Mouse (Mus musculus) heart, embryonic 14.5 days (tissue): ENCODE results near the gene Plxdc1. TPM values are rescaled to one million over a fixed set of nuclear protein-coding genes. Genes with fewer than 3 reads are reported as not detected.
"Not testable (repeated sequence)": the region's sequence is repeated elsewhere in the genome, so short reads cannot be mapped to it uniquely, and the experiment has no call there.

Source experiments
- ATAC-seq: fragments of 200-750 bp; cut with Nextera tagmentation; 2 replicates; pipeline ENCODE4 v1.8.0; 2017; ENCODE audit warnings: low read depth, moderate TSS enrichment; ENCODE audit not compliant: insufficient number of reproducible peaks, insufficient read depth, low FRiP score
- H3K27ac ChIP-seq, 2 experiments: fragments of 200-500 bp in 1 of 2; fragments of 300-500 bp in 1 of 2; sonication (generic) in 1 of 2; replicated peaks in 1 of 2; 2 replicates each; pipeline ENCODE4 v1.5.1; 2012 to 2014; ENCODE audit warnings: low read depth in 2 of 2, low read length in 2 of 2, control low read depth in 1 of 2, mild to moderate bottlenecking in 1 of 2, mixed read lengths in 1 of 2; ENCODE audit not compliant: control insufficient read depth in 1 of 2, insufficient read depth in 1 of 2
- H3K27me3 ChIP-seq: fragments of 300-500 bp; sonication (generic); 2 replicates; pipeline ENCODE4 v1.6.1; 2014; ENCODE audit warnings: mild to moderate bottlenecking, low read length, control low read depth; ENCODE audit not compliant: control insufficient read depth, insufficient read depth
- H3K36me3 ChIP-seq: fragments of 300-500 bp; sonication (generic); 2 replicates; pipeline ENCODE4 v1.6.1; 2014; ENCODE audit warnings: mild to moderate bottlenecking, control low read depth, low read length, mixed read lengths; ENCODE audit not compliant: control insufficient read depth, insufficient read depth
- H3K4me1 ChIP-seq, 2 experiments: fragments of 200-500 bp in 1 of 2; fragments of 300-500 bp in 1 of 2; sonication (generic) in 1 of 2; 2 replicates each; pipeline ENCODE4 v1.6.1; 2012 to 2014; ENCODE audit warnings: low read length in 2 of 2, control low read depth in 1 of 2, mixed read lengths in 1 of 2; ENCODE audit not compliant: control insufficient read depth in 2 of 2, insufficient read depth in 2 of 2
- H3K4me2 ChIP-seq: fragments of 300-500 bp; sonication (generic); 2 replicates; pipeline ENCODE4 v1.6.1; 2014; ENCODE audit warnings: mild to moderate bottlenecking, low read length
- H3K4me3 ChIP-seq, 2 experiments: fragments of 200-500 bp in 1 of 2; fragments of 300-500 bp in 1 of 2; sonication (generic) in 1 of 2; 2 replicates each; pipeline ENCODE4 v1.5.1; 2012 to 2014; ENCODE audit warnings: low read length in 2 of 2, mild to moderate bottlenecking in 2 of 2, control low read depth in 1 of 2, low read depth in 1 of 2, moderate library complexity in 1 of 2; ENCODE audit not compliant: control insufficient read depth in 1 of 2, insufficient read depth in 1 of 2
- H3K9ac ChIP-seq: fragments of 300-500 bp; sonication (generic); 2 replicates; pipeline ENCODE4 v1.6.1; 2014; ENCODE audit warnings: mild to moderate bottlenecking, low read length
- H3K9me3 ChIP-seq: fragments of 300-500 bp; sonication (generic); 2 replicates; pipeline ENCODE4 v1.6.1; 2016; ENCODE audit warnings: low read length, control low read depth; ENCODE audit not compliant: control insufficient read depth
- WGBS: fragments of 180-500 bp; shearing (Covaris S2); extraction: QIAGEN DNeasy Blood & Tissue Kit; methylation state at CpG from one replicate; pipeline ENCODE4 v1.1.7; 2014; 5-methylcytosine and 5-hydroxymethylcytosine counted together
- polyA plus RNA-seq: library from polyadenylated mRNA; unstranded; fragments of >200 nt; fragmentation: Nextera tagmentation; extraction: Ambion mirVana; gene quantifications from 2 replicates; pipeline ENCODE4 v1.2.1, GENCODE M21; 2014

The Plxdc1 gene
- polyA plus RNA-seq, 1 experiment from 2014 or later: 0.66 TPM

DNA sequence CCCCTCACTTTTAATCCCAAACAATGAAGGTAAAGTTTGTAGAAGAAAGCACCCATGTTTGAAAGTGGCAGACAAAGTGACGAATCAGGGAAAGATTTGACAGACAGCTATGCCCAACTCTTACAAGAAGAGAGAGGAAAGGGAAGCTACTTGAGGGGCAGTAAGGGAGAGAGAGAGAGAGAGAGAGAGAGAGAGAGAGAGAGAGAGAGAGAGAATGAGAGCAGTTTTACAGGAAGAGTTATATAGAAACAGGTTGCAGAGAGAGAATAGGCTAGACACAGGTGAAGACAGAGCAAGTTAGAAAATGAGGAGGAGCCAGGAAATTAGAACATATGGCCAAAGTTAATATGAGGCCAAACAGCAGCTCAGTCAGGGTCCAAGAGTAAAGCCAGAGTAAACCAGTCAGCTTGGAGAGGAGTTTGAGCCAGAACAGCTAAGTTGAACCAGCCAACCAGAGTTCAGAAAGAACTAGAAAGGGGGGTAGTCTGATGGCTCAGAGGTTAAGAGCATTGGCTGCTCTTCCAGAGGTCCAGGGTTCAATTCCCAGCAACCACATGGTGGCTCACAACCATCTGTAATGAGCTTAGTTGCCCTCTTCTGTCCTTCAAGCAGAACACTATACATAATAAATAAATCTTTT, 33.8 kb downstream of the Plxdc1 start:
- Histone ChIP-seq H3K36me3 (no peaks in the 10 kb centered on the region), H3K9ac (no peak overlapping the region), H3K4me1 (peaks cover 8 to 10% of the 10 kb centered on the region in 2 experiments), H3K4me3 (no peak overlapping the region), H3K27me3 (no peaks in the 10 kb centered on the region; the same call in 1 of the 2 replicates), H3K9me3 (no peaks in the 10 kb centered on the region), H3K4me2 (no peak overlapping the region), H3K27ac (no peak overlapping the region)
- ATAC-seq: no peak
- 87% methylated on average over 1 of the region's 1 CpGs for WGBS

DNA sequence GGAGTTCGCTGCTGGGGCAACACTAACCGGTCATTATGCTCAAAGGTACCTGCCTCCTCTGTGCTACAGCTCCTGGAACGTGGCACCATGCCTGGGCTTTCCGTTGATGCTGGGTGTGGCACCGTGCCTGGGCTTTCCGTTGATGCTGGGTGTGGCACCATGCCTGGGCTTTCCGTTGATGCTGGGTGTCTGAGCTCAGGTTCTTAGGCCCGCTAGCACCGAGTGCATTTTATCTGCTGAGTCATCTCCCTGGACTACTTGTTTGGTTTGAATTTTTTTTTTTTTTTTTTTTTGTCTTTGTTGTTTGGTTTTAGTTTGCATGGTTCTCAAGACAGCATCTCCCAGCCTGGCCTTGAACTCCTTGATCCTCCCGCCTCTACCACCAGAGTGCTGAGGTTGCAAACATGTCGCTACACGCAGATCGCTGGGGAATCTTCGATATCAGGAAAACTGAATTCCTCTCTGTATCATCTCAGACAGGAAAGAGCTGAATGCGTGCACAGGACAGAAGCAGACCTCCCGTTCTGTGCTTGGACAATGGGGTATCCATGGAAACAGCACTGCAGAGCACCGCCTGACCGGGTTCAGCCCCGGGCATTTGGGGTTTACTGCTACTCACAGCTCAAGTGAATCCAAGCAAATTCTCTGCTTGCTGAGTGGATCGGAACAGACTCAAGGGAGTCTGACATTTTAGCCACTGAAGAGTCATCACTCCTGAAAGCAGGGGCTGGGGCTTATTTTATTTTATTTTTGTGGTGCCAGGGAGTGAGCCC, 36.4 kb downstream of the Plxdc1 start:
- no peak for ATAC-seq
- Histone ChIP-seq H3K36me3 (no peaks in the 10 kb centered on the region), H3K9me3 (no peaks in the 10 kb centered on the region), H3K27me3 (no peaks in the 10 kb centered on the region), H3K27ac (no peak overlapping the region), H3K4me1 (peaks cover 8% of the 10 kb centered on the region in 2 experiments), H3K9ac (no peak overlapping the region), H3K4me3 (no peak overlapping the region), H3K4me2 (no peak overlapping the region)
- 54% methylated on average over 20 of the region's 20 CpGs for WGBS

DNA sequence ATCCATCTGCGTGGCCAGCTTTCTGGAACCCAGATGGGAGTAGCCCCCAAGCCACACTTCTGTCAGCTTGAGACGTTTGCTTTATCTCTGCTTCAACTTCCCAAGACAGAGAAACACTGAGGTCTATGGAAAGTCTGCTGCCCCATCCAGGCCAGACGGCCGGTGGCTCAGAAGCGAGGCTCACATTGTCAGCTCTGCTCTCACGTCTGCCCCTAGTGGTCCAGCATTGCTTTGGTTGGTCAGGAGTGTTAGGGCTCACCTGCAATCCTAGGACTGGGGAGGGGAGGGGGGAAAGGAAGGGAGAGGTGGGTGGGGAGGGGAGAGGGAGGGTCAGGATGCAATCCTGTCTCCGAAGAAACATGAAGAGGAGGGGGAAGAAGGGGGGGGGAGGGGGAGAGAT, 38.8 kb downstream of the Plxdc1 start:
- Histone ChIP-seq H3K9ac (no peak overlapping the region), H3K4me2 (no peak overlapping the region), H3K36me3 (no peaks in the 10 kb centered on the region), H3K4me3 (no peak overlapping the region), H3K27ac (no peak overlapping the region), H3K4me1 (no peaks in the 10 kb centered on the region), H3K27me3 (no peaks in the 10 kb centered on the region), H3K9me3 (no peaks in the 10 kb centered on the region)
- no peak for ATAC-seq
- WGBS: 13% methylated on average over 7 of the region's 7 CpGs

DNA sequence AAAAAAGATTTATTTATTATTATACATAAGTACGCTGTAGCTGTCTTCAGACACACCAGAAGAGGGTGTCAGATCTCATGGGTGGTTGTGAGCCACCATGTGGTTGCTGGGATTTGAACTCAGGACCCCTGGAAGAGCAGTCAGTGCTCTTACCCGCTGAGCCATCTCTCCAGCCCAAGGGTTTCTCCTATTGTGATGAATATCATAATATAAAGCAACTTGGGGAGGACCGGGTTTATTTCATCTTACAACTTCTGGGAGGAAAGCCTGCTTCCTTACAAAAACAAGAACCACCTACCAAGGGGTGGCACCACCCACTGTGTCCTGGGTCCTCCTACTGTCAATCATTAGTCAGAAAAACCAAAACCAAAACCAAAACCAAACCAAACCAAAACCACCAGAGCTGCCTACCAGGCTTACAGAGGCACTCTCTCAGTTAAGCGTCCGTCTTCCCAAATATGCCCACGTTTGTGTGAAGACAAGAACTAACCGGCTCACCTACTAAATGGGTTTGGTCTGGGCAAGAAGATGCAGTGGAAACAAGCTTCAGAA, 40.4 kb downstream of the Plxdc1 start:
- not testable (repeated sequence) for H3K4me3 ChIP-seq, H3K9ac ChIP-seq, ATAC-seq, H3K4me1 ChIP-seq, H3K36me3 ChIP-seq, H3K9me3 ChIP-seq, H3K27ac ChIP-seq, H3K4me2 ChIP-seq, H3K27me3 ChIP-seq
- 89% methylated on average over 7 of the region's 7 CpGs for WGBS

DNA sequence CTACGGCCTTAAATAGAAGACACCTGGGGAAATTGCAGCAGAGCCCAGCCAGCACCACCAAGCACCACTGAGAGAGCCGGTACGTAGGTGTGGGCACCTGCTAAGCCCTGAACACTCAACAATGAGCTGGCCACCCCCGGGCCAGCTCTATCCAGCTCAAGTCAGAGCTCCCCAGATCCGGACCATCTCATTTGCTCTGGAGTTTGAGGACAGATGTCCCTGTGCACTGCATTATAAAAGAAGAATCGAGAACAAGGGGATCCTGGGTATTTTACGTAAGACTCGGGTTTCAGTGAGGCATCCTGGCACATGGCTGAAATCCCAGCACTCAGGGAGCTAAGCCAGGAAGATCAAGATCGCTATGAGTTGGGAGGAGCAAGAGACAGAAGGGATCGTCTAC, 41.2 kb downstream of the Plxdc1 start:
- no peaks in the 10 kb centered on the region for H3K27me3 ChIP-seq
- no peaks in the 10 kb centered on the region for H3K9me3 ChIP-seq
- WGBS: 78% methylated on average over 10 of the region's 10 CpGs
- no peak overlapping the region for H3K4me2 ChIP-seq
- H3K36me3 ChIP-seq: no peaks in the 10 kb centered on the region
- no peak for ATAC-seq
- no peak overlapping the region for H3K9ac ChIP-seq
- no peaks in the 10 kb centered on the region for H3K4me1 ChIP-seq
- no peak overlapping the region for H3K27ac ChIP-seq
- no peak overlapping the region for H3K4me3 ChIP-seq

DNA sequence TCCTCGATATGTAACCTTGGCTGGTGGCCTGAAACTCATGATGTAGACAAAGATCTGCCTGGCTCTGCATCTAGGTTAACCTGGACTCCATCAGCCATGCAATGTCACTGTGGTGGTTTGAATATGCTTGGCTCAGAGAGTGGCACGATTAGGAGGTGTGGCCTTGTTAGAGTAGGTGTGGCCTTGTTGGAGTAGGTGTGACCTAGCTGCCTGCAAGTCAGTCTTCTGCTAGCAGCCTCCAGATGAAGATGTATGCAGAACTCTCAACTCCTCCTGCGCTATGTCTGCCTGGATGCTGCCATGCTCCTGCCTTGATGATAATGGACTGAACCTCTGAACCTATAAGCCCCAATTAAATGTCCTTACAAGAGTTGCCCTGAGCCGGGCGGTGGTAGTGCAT, 43.0 kb downstream of the Plxdc1 start:
- Histone ChIP-seq H3K9ac (no peak overlapping the region), H3K36me3 (no peaks in the 10 kb centered on the region), H3K4me3 (no peak overlapping the region), H3K4me1 (no peaks in the 10 kb centered on the region), H3K27me3 (no peaks in the 10 kb centered on the region), H3K27ac (no peak overlapping the region), H3K4me2 (no peak overlapping the region), H3K9me3 (no peaks in the 10 kb centered on the region)
- ATAC-seq: no peak
- 80% methylated on average over 5 of the region's 5 CpGs for WGBS

DNA sequence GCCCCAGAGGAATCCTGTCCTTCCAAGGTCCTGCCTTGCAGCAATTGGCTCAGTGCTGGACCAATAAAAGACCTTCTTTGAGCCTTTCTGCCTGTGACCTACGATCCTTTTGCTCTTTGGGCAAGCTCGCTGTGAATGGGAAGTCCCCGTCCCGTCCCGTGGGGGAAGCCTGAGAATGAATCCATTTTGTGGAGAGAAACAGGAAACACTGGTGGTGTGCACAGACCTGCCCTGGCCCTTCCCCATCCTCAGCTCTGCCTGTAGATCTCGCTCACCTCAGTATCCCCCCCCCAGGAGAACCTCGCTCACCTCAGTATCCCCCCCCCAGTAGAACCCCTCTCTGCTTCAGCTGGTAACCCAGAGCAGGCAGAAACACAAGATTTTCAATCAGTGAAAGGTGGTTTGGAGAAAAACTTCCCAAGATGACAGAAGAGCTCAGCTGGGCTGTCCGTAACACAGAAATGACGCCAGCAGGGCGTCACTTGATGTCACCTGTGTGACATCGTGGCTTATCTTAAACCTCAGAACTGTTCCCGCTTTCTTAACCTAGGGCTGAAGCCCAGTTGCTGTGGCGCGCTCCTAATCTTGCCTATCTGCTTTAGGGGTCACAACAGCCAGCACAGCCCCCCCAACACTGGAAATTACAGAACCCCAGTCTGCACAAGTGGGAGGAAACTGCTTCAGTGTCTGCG, 43.7 kb downstream of the Plxdc1 start:
- no peak overlapping the region for H3K9ac ChIP-seq
- no peaks in the 10 kb centered on the region for H3K27me3 ChIP-seq
- no peak overlapping the region for H3K4me2 ChIP-seq
- H3K9me3 ChIP-seq: no peaks in the 10 kb centered on the region
- no peak overlapping the region for H3K4me3 ChIP-seq
- no peaks in the 10 kb centered on the region for H3K4me1 ChIP-seq
- 69% methylated on average over 15 of the region's 15 CpGs for WGBS
- no peak for ATAC-seq
- no peaks in the 10 kb centered on the region for H3K36me3 ChIP-seq
- no peak overlapping the region for H3K27ac ChIP-seq
